In the genomic region with DNA sequence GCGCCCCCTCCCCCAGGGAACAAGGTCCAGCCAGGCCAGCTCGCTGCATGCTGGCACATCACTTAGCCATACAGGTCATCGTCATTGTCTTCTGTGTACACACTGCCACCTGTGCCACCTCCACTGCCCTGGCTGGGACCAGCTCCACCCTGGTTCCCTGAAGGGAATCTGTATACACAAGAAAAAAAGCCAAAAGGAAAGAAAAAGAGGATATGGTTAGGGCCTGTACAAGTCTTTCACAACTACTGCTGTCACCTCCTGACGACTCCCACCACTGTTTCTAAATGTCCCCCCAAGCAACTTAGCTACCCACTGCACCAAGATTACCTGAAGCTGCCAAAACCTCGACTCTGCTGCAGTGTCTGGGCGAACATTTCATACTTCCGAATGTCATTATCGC, we compare ENCODE assay signal across 5 mouse cellular contexts. TPM values are rescaled to one million over a fixed set of nuclear protein-coding genes. Genes with fewer than 3 reads are reported as not detected.
"Had no signal": no experiment of that assay in that cellular context is flagged by ENCODE, and none has a peak within 500 bp of the region (broad histone marks: within the 10 kb centered on the region; RNA-seq: fewer than 3 reads in every experiment).

No protein-coding gene starts in this region.

RNA-seq across cellular contexts. Expression of a gene that starts 11.1 kb away (rescaled TPM):
- total RNA-seq: megakaryocyte, adult 5-6 weeks had no signal
- polyA plus RNA-seq: lung, adult 2 months; spleen, adult 2 months; thymus, adult 2 months; urinary bladder, adult 2 months had no signal
